Mouse (Mus musculus): Measurements from ENCODE around the gene Synpo2l.
"Not testable (repeated sequence)": the region's sequence is repeated elsewhere in the genome, so short reads cannot be mapped to it uniquely, and the experiment has no call there.

Gene Synpo2l

GRCm38 (mm10) chr14:20668154-20668810, at the start of gene Synpo2l:
Synpo2l (minus strand) TSS chr14:20668354.
- DNase-seq (ENCODE audit: low read depth, low spot score): no peak

DNA sequence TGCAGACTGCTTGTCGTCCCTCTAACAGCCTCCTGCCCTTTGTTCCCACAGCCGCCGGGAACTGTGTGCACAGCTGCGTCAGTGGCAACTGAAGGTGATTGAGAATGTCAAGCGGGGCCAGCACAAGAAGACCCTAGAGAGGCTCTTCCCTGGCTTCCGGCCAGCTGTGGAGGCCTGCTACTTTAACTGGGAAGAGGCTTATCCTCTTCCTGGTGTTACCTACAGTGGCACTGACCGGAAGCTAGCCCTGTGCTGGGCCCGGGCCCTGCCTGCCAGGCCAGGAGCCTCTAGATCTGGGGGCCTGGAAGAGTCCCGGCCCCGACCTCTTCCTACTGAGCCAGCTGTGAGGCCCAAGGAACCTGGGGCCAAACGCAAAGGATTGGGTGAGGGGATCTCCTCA, 45.7 kb upstream of the Synpo2l start:
- DNase-seq (ENCODE audit: low read depth, low spot score): no peak

DNA sequence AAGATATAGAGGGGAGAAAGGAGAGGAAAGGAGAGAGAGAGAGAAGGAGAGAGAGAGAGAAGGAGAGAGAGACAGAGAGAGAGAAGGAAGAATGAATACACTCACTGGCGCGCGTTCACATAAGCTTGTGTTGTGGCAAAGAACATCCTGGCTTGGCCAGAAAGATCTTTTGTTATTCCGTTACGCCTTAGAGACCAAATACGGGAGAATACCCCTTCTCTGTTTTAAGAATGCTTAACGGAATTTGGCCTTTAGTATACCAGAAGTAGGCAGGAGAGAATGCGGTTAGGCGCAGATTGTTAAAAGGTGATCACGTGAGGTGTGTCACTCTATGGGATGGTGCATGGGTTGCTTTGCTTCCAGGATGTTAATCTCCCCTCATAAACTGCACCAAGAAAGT, 40.1 kb upstream of the Synpo2l start:
- no peak for DNase-seq (ENCODE audit: low read depth, low spot score)

GRCm38 (mm10) chr14:20707201-20708190, 39.3 kb upstream of the Synpo2l start, which contains the start of gene Zswim8:
Zswim8 (plus strand) TSS chr14:20707552.
- peak; percentile 84 for DNase-seq (ENCODE audit: low read depth, low spot score)

DNA sequence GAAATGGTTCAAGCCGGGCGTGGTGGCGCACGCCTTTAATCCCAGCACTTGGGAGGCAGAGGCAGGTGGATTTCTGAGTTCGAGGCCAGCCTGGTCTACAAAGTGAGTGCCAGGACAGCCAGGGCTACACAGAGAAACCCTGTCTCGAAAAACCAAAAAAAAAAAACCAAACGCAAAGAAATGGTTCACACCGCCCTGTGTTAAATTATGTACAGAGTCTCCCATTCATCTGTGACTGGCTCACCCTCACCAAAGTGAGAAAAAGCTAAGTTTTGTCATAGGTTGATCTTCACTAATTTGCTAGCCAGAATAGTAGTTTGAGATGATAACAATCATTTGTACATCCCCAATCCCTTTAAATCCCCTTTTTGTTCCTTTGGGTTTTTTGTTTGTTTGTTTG, 35.3 kb upstream of the Synpo2l start:
- DNase-seq (ENCODE audit: low read depth, low spot score): not testable (repeated sequence)

DNA sequence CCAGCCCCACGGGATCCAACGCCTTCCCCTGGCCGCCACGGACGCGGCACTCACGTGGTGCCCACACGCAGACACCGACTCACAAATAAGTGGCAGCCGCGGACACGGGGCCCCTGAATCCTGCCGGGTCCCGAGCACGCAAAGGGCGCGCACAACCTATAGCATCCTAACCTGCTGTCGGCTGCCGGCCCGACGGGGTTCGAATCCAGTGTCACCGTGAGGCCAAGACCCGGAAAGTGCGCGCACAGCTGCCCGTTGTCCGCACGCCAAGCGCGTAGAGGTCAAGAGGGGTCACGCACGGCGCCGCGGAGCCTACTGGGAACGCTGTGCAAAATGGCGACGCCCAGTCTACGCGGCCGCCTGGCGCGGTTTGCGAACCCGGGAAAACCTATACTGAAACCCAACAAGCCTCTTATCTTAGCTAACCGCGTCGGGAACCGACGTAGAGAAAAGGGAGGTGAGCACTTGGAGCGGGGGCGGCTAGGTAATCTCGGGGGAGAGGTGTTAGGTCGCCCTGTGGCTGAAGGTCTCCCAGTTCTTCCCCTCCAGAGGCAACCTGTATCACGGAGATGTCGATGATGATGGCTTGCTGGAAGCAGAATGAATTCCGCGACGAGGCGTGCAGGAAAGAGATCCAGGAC, 34.7 kb upstream of the Synpo2l start, which contains the start of gene Chchd1:
TSS of gene Chchd1 (plus strand) at position 266 of the 641 bp plus-strand sequence.
- DNase-seq (ENCODE audit: low read depth, low spot score): peak; percentile 75

DNA sequence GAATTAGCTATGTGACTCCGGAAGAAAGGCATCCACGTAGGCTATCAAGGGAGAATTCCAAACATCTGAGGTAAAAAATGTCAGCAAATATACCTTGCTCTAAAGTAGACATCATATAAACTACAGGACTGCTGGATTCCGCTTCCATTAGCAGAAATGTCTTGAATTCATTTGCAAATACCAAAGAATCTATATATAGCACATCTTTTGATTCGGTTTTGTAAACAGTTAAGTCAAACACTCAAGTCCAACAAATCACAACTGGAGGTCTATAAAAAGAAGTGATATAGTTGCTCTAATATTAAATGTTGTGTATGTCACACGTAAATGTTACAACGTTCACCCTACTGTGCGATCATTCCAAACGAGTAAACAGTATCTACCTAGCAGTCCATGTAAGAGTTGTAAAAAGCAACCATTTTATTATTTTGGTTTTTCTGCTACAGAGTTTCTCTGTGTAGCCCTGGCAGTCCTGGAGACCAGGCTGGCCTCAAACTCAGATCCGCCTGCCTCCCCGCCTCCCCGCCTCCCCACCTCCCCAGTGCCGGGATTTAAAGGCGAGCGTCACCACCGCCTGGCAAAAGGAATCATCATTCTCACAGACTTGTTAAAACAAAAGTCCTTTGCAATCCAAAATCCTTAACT, 34.1 kb upstream of the Synpo2l start:
- DNase-seq (ENCODE audit: low read depth, low spot score): no peak

GRCm38 (mm10) chr14:20701554-20701953, 33.4 kb upstream of the Synpo2l start:
- DNase-seq (ENCODE audit: low read depth, low spot score): no peak

DNA sequence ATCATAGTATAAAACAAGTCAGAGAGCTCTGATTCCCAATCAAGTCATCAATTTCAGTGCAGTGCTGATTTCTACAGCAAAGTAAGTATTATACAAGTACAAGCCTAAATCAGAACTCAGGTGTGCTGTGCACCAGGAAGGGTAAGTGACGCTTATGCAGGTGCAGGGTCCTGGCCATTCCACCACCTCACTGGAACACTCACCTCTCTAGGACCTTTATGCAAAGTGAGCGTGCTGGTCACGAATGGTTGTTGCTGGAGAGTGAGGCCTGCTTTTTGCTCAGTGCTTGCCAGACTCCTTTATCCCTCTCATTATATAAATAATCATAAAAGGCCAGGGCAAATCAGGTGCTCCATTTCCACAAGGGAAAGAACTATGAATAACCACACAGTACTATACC, 32.2 kb upstream of the Synpo2l start:
- no peak for DNase-seq (ENCODE audit: low read depth, low spot score)

DNA sequence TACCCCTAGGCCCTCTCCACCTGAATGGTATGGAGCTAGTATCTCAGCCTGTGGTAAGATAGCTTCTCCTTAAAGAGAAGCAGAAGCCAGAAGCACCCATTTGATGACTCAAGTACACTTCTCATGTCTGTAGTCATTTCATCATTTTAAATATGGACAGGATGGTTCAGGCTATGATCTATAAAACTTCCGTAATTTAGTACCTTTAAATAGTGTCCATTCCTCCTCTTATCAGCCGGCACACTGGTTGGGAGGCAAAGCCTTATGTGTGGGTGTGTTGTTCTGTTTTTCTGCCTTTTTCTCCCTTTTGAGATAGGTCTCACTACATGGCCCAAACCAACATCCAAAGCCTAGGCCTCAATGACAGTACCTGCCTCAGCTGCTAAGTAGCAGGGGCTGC, 30.4 kb upstream of the Synpo2l start:
- DNase-seq (ENCODE audit: low read depth, low spot score): no peak

DNA sequence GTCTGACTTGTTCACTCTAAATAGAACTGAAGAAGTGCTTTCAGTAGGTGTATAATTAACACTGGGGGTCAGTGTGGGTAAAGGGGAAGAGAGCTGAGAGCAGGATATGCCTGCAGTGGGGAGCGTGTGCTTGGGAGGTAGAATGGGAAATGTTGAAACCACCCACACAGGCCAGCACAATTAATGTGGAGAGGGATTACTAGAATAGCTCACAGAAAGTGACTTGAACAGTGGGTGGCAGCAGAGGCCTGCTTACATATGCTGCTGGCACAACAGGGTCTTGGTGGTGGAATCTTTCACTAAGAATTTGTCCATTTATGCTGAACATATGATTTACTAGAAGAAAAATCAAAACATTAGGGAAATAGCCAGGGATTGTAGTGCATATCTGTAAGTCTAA, 28.8 kb upstream of the Synpo2l start:
- no peak for DNase-seq (ENCODE audit: low read depth, low spot score)

DNA sequence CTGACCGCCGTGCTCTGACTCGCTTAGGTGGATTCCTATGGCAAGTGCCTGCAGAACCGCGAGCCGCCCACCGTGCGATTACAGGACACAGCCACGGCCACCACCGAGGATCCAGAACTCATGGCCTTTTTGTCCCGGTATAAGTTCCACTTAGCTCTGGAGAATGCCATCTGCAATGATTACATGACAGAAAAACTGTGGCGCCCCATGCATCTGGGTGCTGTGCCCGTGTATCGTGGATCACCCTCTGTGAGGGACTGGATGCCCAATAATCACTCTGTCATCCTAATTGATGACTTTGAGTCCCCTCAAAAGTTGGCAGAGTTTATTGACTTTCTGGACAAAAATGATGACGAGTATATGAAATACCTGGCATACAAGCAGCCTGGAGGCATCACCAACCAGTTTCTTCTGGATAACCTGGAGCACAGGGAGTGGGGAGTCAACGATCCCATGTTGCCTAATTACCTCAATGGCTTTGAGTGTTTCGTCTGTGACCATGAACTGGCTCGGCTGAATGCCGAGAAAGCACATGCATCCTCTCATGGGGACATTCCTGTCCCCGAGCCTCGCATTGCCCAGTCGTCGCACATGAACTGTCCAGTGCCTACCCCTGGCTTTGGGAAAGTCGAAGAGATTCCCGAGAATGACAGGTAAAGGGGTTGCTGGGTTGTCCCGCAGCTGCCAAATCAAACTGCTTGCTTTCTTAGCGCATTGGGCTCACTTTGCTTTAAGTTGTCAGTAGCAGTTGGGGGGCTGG, 27.8 kb upstream of the Synpo2l start:
- DNase-seq (ENCODE audit: low read depth, low spot score): no peak

- peak; percentile 58 for DNase-seq (ENCODE audit: low read depth, low spot score)
Measured at GRCm38 (mm10) chr14:20694884-20695760, 27.0 kb upstream of the Synpo2l start, which contains the start of gene Fut11. Fut11 (plus strand) TSS chr14:20694968.

DNA sequence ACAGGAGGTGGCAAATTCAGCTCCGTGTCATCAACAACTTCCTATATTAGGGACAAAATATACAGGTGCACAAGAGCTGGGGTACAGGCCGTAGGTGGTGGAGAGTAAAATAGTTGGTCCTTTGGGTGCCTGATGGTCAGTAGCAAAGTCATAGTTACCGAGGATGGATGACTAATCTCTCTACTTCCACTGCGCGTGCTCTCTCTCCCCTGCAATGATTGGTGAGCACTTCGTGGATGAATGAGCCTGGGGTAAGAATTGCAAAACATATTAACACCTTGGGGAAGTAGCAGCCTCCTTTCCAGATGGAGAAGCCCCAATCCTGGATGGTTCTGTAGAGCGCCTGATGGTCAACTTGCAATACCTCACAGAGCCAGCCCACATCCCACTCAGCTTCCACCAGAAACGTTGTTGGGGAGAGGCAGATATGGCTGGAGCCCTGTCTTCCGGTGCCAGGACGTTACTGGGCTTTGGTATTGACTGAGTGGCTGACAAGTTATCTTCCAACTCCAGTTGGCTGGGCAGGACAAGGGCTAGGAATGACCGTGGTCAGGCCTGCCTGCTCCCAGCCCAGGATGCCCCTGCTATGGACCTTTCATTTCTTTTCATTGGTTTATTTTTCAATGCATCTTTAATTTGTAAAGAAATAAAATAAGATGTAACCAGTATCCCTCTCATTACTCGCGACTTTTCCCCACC, 26.2 kb upstream of the Synpo2l start:
- no peak for DNase-seq (ENCODE audit: low read depth, low spot score)

DNA sequence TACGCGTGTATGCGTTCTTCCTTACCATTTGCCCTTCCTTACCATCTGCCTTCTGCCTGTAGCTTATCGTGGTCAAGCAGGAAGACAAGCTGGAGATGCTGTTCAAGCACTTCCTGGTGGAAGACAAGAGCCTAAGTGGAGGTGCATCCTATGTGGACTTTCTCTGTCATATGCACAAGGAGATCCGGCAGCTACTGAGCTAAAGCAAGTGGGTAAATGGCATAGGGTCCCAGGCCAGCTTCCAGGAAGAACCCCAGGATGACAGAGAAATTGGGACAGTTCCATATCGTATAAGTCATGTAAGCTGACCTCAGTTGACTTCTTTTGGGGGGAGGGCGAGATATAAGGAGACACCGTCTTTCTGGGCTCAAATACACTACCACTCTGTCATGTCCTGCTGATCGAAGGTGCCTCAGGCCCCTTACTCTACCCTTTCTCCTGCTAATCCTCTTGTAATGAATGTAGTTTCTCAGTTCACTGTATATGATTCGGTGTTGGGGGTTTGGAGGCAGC, 25.5 kb upstream of the Synpo2l start:
- DNase-seq (ENCODE audit: low read depth, low spot score): no peak

GRCm38 (mm10) chr14:20691772-20692171, 23.6 kb upstream of the Synpo2l start:
- DNase-seq (ENCODE audit: low read depth, low spot score): no peak

DNA sequence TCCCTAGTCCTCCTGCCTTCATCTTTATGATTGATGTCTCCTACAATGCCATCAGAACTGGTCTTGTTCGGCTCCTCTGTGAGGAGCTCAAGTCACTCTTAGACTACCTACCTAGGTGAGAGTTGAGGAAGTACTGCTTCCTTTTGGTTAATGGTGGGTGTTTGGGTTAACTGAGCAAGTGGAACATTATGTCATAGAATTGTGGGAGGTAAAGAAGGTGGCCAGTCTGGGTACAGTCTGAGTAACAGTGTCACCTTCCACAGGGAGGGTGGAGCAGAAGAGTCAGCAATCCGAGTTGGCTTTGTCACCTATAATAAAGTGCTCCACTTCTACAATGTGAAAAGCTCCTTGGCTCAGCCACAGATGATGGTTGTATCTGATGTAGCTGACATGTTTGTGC, 20.9 kb upstream of the Synpo2l start:
- DNase-seq (ENCODE audit: low read depth, low spot score): no peak

DNA sequence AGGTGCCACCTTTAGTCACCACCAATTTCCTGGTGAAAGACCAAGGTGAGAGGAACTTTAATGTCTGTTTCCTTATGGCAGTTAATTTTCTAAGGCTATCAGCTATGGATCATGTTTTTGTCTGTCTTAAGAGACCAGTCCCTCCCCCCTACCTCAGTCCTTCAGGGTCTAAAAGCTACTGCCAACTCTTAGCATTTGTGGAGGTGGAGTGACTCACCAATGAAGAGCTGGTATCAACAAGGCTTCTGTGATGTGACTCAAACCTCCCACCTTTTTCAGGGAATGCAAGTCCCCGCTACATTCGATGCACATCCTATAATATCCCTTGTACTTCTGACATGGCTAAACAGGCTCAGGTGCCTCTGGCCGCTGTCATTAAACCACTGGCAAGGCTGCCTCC, 18.4 kb upstream of the Synpo2l start:
- no peak for DNase-seq (ENCODE audit: low read depth, low spot score)

DNA sequence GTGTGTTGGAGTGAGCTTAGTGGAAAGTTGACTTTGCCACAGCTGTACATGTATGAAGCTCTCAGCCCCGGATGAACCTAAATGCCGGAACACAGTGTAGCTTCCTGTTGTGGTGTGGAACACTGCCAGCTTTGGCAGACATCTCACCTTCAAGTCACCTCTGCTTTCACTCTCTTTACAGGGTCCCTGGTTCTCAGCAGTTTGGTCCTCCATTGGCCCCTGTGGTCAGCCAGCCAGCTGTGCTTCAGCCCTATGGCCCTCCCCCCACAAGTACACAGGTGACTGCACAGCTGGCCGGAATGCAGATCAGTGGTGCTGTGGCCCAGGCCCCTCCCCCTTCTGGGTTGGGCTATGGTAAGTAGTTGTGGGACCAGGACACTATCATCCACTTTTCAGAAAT, 14.3 kb upstream of the Synpo2l start:
- DNase-seq (ENCODE audit: low read depth, low spot score): no peak
